8 mouse cellular contexts compared by ENCODE assay signal in the genomic region with DNA sequence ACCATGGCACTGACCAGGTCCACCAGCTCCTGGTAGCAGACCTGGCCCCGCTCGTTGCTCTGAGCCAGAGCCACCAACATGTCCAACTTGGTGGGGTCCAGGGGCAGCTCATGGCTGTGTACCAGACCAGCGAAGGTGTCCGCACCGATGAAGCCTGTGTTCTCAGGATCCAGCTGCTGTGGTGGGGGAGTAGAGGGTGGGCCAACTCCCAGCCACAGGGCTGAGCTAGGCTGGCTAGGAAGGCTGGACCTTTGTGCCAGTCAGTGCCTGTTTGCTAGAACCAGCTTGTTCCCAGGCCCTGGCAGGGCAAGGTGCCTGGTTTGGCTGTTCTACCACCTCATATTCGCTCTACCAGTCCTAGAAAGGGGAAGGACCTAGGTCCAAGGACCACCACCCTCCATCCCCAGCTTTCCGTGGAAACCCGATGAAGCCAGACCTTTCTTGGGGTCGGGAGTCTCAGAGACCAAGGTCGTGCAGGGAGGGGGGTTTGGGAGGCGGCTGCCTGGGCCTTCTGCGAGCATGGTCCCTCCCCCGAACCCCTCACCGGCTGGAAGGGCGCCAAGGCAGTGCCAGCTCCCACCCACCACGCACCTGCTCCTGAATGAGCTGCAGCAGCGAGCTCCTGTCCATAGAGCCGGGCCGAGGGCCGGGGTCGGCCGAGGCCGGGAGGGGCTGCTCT. TPM values are rescaled to one million over a fixed set of nuclear protein-coding genes. Genes with fewer than 3 reads are reported as not detected.
A peak's percentile ranks its signal among the peaks of the same experiment; 100 is the strongest.
DNase-seq lines count a peak whose midpoint lies in the region; ATAC-seq lines count a peak whose summit lies in the region.

No protein-coding gene starts in this region.

- peaks cover 28% of the 10 kb centered on the region for H3K36me3 ChIP-seq in heart, embryonic 16.5 days (ENCODE audit: control insufficient read depth, insufficient read depth)
- peaks cover 30% of the 10 kb centered on the region for H3K36me3 ChIP-seq in limb, embryonic 11.5 days (ENCODE audit: control insufficient read depth, insufficient read depth, low read length)
- peaks cover 44% of the 10 kb centered on the region for H3K36me3 ChIP-seq in neural tube, embryonic 15.5 days

- no peaks in the 10 kb centered on the region for H3K9me3 ChIP-seq in heart, embryonic 16.5 days (replicated peaks; ENCODE audit: control insufficient read depth, low read length)
- H3K9me3 ChIP-seq in limb, embryonic 11.5 days (ENCODE audit: control insufficient read depth, low read length), result no peaks in the 10 kb centered on the region
- H3K9me3 ChIP-seq in neural tube, embryonic 15.5 days (replicated peaks), result no peaks in the 10 kb centered on the region

- H3K27me3 ChIP-seq in heart, embryonic 16.5 days (ENCODE audit: control insufficient read depth, insufficient read depth, low read length), result no peaks in the 10 kb centered on the region
- no peaks in the 10 kb centered on the region for H3K27me3 ChIP-seq in limb, embryonic 11.5 days (ENCODE audit: control insufficient read depth, insufficient read depth, low read length)
- H3K27me3 ChIP-seq in neural tube, embryonic 15.5 days (replicated peaks), result no peaks in the 10 kb centered on the region

- WGBS in heart, embryonic 16.5 days, result 23% methylated on average over 22 of the region's 23 CpGs
- WGBS in limb, embryonic 11.5 days, result 26% methylated on average over 23 of the region's 23 CpGs
- WGBS in neural tube, embryonic 15.5 days, result 19% methylated on average over 23 of the region's 23 CpGs

- peaks cover 41% of the 10 kb centered on the region for H3K4me1 ChIP-seq in heart, embryonic 16.5 days (ENCODE audit: control insufficient read depth, insufficient read depth, low read length)
- peaks cover 24% of the 10 kb centered on the region for H3K4me1 ChIP-seq in limb, embryonic 11.5 days (ENCODE audit: control insufficient read depth, insufficient read depth, low read length)
- peaks cover 65% of the 10 kb centered on the region for H3K4me1 ChIP-seq in neural tube, embryonic 15.5 days

- H3K4me3 ChIP-seq in heart, embryonic 16.5 days (ENCODE audit: low read length), result peak overlapping the region; percentile 43
- H3K4me3 ChIP-seq in limb, embryonic 11.5 days (ENCODE audit: low read depth, low read length), result peak overlapping the region; percentile 12
- peak overlapping the region; percentile 58 for H3K4me3 ChIP-seq in neural tube, embryonic 15.5 days (replicated peaks)

- peak overlapping the region; percentile 77 for H3K9ac ChIP-seq in heart, embryonic 16.5 days (ENCODE audit: low read length)
- peak overlapping the region; percentile 47 for H3K9ac ChIP-seq in limb, embryonic 11.5 days (ENCODE audit: low read length)
- peak overlapping the region; percentile 92 for H3K9ac ChIP-seq in neural tube, embryonic 15.5 days (replicated peaks)

- H3K4me2 ChIP-seq in heart, embryonic 16.5 days (ENCODE audit: low read depth, low read length), result peak overlapping the region; percentile 77
- H3K4me2 ChIP-seq in limb, embryonic 11.5 days (ENCODE audit: low read depth, severe bottlenecking), result peak overlapping the region; percentile 62
- peak overlapping the region; percentile 98 for H3K4me2 ChIP-seq in neural tube, embryonic 15.5 days

- ATAC-seq in heart, embryonic 16.5 days (replicated peaks; ENCODE audit: extremely low read depth, insufficient read depth, low FRiP score), result no peak
- no peak for ATAC-seq in limb, embryonic 11.5 days (ENCODE audit: insufficient number of reproducible peaks, low FRiP score, low TSS enrichment, low read depth)
- no peak for ATAC-seq in neural tube, embryonic 15.5 days (ENCODE audit: low FRiP score)

- peak; percentile 95 for DNase-seq in heart, adult 11 months
- DNase-seq in heart, adult 9 months (ENCODE audit: low spot score in 2 of 2), result no peak
- peak; percentile 42 for DNase-seq in brain, adult 2 months (ENCODE audit: low read depth, low spot score)
- no peak for DNase-seq in limb, embryonic 11.5 days (ENCODE audit: low spot score)
- no peak for DNase-seq in urinary bladder, postnatal 4 days (ENCODE audit: low spot score in 2 of 2)
- DNase-seq in embryo, embryonic 9.5 days (ENCODE audit: extremely low spot score), result no peak

- peak overlapping the region; percentile 66 for H3K27ac ChIP-seq in heart, embryonic 16.5 days (ENCODE audit: low read length)
- no peak overlapping the region for H3K27ac ChIP-seq in limb, embryonic 11.5 days (replicated peaks; ENCODE audit: low read depth, low read length)
- H3K27ac ChIP-seq in neural tube, embryonic 15.5 days (replicated peaks), result peak overlapping the region; percentile 88

RNA-seq across cellular contexts. Expression of gene Rhbdl1, which starts 0.6 kb away (rescaled TPM):
- 1.6 and 1.7 TPM in 2 replicates for polyA plus RNA-seq in heart, embryonic 16.5 days (2015; fragmentation: Nextera tagmentation; extraction: Ambion mirVana)
- 1.2 TPM in 2 replicates for polyA plus RNA-seq in limb, embryonic 11.5 days (2014; fragmentation: Nextera tagmentation; extraction: Ambion mirVana)
- polyA plus RNA-seq in neural tube, embryonic 15.5 days (2015; fragmentation: Nextera tagmentation; extraction: Ambion mirVana), result 45.9 and 56.9 TPM in 2 replicates

RNA-seq across cellular contexts. Expression of gene Stub1, which starts 3.3 kb away (rescaled TPM):
- 292 and 304 TPM in 2 replicates for polyA plus RNA-seq in heart, embryonic 16.5 days (2015; fragmentation: Nextera tagmentation; extraction: Ambion mirVana)
- polyA plus RNA-seq in limb, embryonic 11.5 days (2014; fragmentation: Nextera tagmentation; extraction: Ambion mirVana), result 341 and 353 TPM in 2 replicates
- polyA plus RNA-seq in neural tube, embryonic 15.5 days (2015; fragmentation: Nextera tagmentation; extraction: Ambion mirVana), result 380 TPM in 2 replicates

RNA-seq across cellular contexts. Expression of gene Gm20683, which starts 5.0 kb away (rescaled TPM):
- polyA plus RNA-seq in heart, embryonic 16.5 days (2015; fragmentation: Nextera tagmentation; extraction: Ambion mirVana), result 2.0 and 2.5 TPM in 2 replicates
- 0.77 and 0.95 TPM in 2 replicates for polyA plus RNA-seq in limb, embryonic 11.5 days (2014; fragmentation: Nextera tagmentation; extraction: Ambion mirVana)
- polyA plus RNA-seq in neural tube, embryonic 15.5 days (2015; fragmentation: Nextera tagmentation; extraction: Ambion mirVana), result 11.6 and 14.6 TPM in 2 replicates

RNA-seq across cellular contexts. Expression of gene Jmjd8, which starts 7.9 kb away (rescaled TPM):
- polyA plus RNA-seq in heart, embryonic 16.5 days (2015; fragmentation: Nextera tagmentation; extraction: Ambion mirVana), result 35.0 and 36.6 TPM in 2 replicates
- polyA plus RNA-seq in limb, embryonic 11.5 days (2014; fragmentation: Nextera tagmentation; extraction: Ambion mirVana), result 45.5 and 55.0 TPM in 2 replicates
- 48.5 and 49.8 TPM in 2 replicates for polyA plus RNA-seq in neural tube, embryonic 15.5 days (2015; fragmentation: Nextera tagmentation; extraction: Ambion mirVana)

RNA-seq across cellular contexts. Expression of gene Rhot2, which starts 8.1 kb away (rescaled TPM):
- 31.6 and 32.7 TPM in 2 replicates for polyA plus RNA-seq in heart, embryonic 16.5 days (2015; fragmentation: Nextera tagmentation; extraction: Ambion mirVana)
- 9.4 and 10.7 TPM in 2 replicates for polyA plus RNA-seq in limb, embryonic 11.5 days (2014; fragmentation: Nextera tagmentation; extraction: Ambion mirVana)
- polyA plus RNA-seq in neural tube, embryonic 15.5 days (2015; fragmentation: Nextera tagmentation; extraction: Ambion mirVana), result 17.8 and 23.0 TPM in 2 replicates

Comparison
In these comparisons a context has a peak if more than half of its experiments do, and no peak if none do; other contexts are left out.
1. DNase-seq: peak in heart, adult 11 months (single experiment) and brain, adult 2 months (single experiment); none in heart, adult 9 months (0 of 2), limb, embryonic 11.5 days (single experiment), urinary bladder, postnatal 4 days (0 of 2) and embryo, embryonic 9.5 days (single experiment).
2. RNA of gene Rhbdl1, which starts 0.6 kb away (polyA plus RNA-seq): 45.9 to 56.9 TPM in neural tube, embryonic 15.5 days; 1.6 to 1.7 TPM in heart, embryonic 16.5 days and 1.2 TPM in limb, embryonic 11.5 days; every median in the first group is over 10 times any median in the second.
3. Peak in every context shown above with its lines, with median percentiles within 50 percentile points of each other: H3K4me2 ChIP-seq, H3K4me3 ChIP-seq and H3K9ac ChIP-seq.